Mouse (Mus musculus) heart, embryonic 14.5 days (tissue): ENCODE results near the gene Dpy19l1. TPM values are rescaled to one million over a fixed set of nuclear protein-coding genes. Genes with fewer than 3 reads are reported as not detected.
A peak's percentile ranks its signal among the peaks of the same experiment; 100 is the strongest.

Experiments used
- ATAC-seq: fragments of 200-750 bp; cut with Nextera tagmentation; 2 replicates; pipeline ENCODE4 v1.8.0; 2017; ENCODE audit warnings: low read depth, moderate TSS enrichment; ENCODE audit not compliant: insufficient number of reproducible peaks, insufficient read depth, low FRiP score
- H3K27ac ChIP-seq, 2 experiments: fragments of 200-500 bp in 1 of 2; fragments of 300-500 bp in 1 of 2; sonication (generic) in 1 of 2; replicated peaks in 1 of 2; 2 replicates each; pipeline ENCODE4 v1.5.1; 2012 to 2014; ENCODE audit warnings: low read depth in 2 of 2, low read length in 2 of 2, control low read depth in 1 of 2, mild to moderate bottlenecking in 1 of 2, mixed read lengths in 1 of 2; ENCODE audit not compliant: control insufficient read depth in 1 of 2, insufficient read depth in 1 of 2
- H3K27me3 ChIP-seq: fragments of 300-500 bp; sonication (generic); 2 replicates; pipeline ENCODE4 v1.6.1; 2014; ENCODE audit warnings: mild to moderate bottlenecking, low read length, control low read depth; ENCODE audit not compliant: control insufficient read depth, insufficient read depth
- H3K36me3 ChIP-seq: fragments of 300-500 bp; sonication (generic); 2 replicates; pipeline ENCODE4 v1.6.1; 2014; ENCODE audit warnings: mild to moderate bottlenecking, control low read depth, low read length, mixed read lengths; ENCODE audit not compliant: control insufficient read depth, insufficient read depth
- H3K4me1 ChIP-seq, 2 experiments: fragments of 200-500 bp in 1 of 2; fragments of 300-500 bp in 1 of 2; sonication (generic) in 1 of 2; 2 replicates each; pipeline ENCODE4 v1.6.1; 2012 to 2014; ENCODE audit warnings: low read length in 2 of 2, control low read depth in 1 of 2, mixed read lengths in 1 of 2; ENCODE audit not compliant: control insufficient read depth in 2 of 2, insufficient read depth in 2 of 2
- H3K4me2 ChIP-seq: fragments of 300-500 bp; sonication (generic); 2 replicates; pipeline ENCODE4 v1.6.1; 2014; ENCODE audit warnings: mild to moderate bottlenecking, low read length
- H3K4me3 ChIP-seq, 2 experiments: fragments of 200-500 bp in 1 of 2; fragments of 300-500 bp in 1 of 2; sonication (generic) in 1 of 2; 2 replicates each; pipeline ENCODE4 v1.5.1; 2012 to 2014; ENCODE audit warnings: low read length in 2 of 2, mild to moderate bottlenecking in 2 of 2, control low read depth in 1 of 2, low read depth in 1 of 2, moderate library complexity in 1 of 2; ENCODE audit not compliant: control insufficient read depth in 1 of 2, insufficient read depth in 1 of 2
- H3K9ac ChIP-seq: fragments of 300-500 bp; sonication (generic); 2 replicates; pipeline ENCODE4 v1.6.1; 2014; ENCODE audit warnings: mild to moderate bottlenecking, low read length
- H3K9me3 ChIP-seq: fragments of 300-500 bp; sonication (generic); 2 replicates; pipeline ENCODE4 v1.6.1; 2016; ENCODE audit warnings: low read length, control low read depth; ENCODE audit not compliant: control insufficient read depth
- WGBS: fragments of 180-500 bp; shearing (Covaris S2); extraction: QIAGEN DNeasy Blood & Tissue Kit; methylation state at CpG from one replicate; pipeline ENCODE4 v1.1.7; 2014; 5-methylcytosine and 5-hydroxymethylcytosine counted together
- polyA plus RNA-seq: library from polyadenylated mRNA; unstranded; fragments of >200 nt; fragmentation: Nextera tagmentation; extraction: Ambion mirVana; gene quantifications from 2 replicates; pipeline ENCODE4 v1.2.1, GENCODE M21; 2014

Gene Dpy19l1
- 17.3 and 21.3 TPM in 2 replicates for polyA plus RNA-seq

DNA sequence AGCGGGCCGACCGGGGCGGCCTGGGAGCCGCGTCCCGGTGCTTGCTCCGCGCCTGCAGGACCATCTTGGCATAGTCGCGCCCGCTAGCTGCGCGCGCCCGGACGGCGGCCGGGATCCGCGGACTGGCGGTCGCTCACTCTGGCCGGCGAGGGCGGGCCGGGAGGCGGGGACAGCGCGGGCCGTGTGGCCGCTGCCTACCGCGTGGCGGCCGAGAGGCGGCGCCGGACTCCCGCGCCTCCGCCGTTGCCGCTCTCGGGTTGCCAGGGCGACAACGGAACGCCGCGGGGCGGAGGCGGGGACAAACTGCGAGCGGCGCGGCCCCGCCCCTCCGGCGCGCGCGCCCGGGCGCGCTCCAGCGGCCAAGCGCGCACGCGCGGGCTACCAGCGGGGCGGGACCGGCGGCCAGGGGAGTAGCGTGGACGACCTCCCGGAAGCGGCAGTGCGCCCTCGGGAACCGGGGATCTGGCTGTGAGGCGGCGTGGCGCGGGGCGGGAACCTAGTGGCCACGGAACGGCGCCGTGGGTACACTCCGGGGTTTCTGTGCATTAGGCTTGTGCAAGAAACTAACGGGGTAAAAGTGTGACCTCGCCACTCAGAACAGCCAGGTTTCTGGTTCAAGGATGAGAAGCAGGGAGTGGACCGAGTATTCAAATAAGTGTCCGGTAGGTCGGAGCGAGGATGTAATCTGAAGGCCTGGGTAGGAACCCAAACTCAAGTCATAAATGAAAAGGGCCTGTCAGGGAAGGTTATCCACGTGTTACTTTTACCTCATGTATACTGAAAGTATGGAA, at the start of gene Dpy19l1:
Gene Dpy19l1, minus strand, starts transcription at position 74 of the 791 bp plus-strand sequence.
- under 1% methylated on average over 67 of the region's 99 CpGs for whole genome bisulfite sequencing
- Histone ChIP-seq H3K9me3 (no peaks in the 10 kb centered on the region), H3K36me3 (no peaks in the 10 kb centered on the region), H3K4me2 (peak within 1 kb of the TSS; percentile 88), H3K27ac (peak within 1 kb of the TSS; percentile 91), H3K9ac (peak within 1 kb of the TSS; percentile 85), H3K4me3 (peak within 1 kb of the TSS; percentile 74 to 86), H3K4me1 (peaks cover 4 to 17% of the 10 kb centered on the region in 2 experiments; a peak in 3 of 4 replicates), H3K27me3 (no peaks in the 10 kb centered on the region)
- peak; percentile 95 for ATAC-seq

GRCm38 (mm10) chr9:24538159-24538558, 35.2 kb upstream of the Dpy19l1 start:
- ATAC-seq, result no peak
- H3K9ac ChIP-seq, result no peak overlapping the region
- H3K36me3 ChIP-seq, result no peaks in the 10 kb centered on the region
- no peak overlapping the region for H3K4me3 ChIP-seq
- no peaks in the 10 kb centered on the region for H3K4me1 ChIP-seq
- WGBS, result 33% methylated on average over 2 of the region's 2 CpGs
- H3K9me3 ChIP-seq, result no peaks in the 10 kb centered on the region
- H3K4me2 ChIP-seq, result no peak overlapping the region
- no peaks in the 10 kb centered on the region for H3K27me3 ChIP-seq
- no peak overlapping the region for H3K27ac ChIP-seq

- no peak overlapping the region for H3K27ac ChIP-seq
- no peaks in the 10 kb centered on the region; a peak in 1 of 4 replicates for H3K4me1 ChIP-seq
- H3K36me3 ChIP-seq, result no peaks in the 10 kb centered on the region
- no peak overlapping the region for H3K4me2 ChIP-seq
- no peaks in the 10 kb centered on the region for H3K27me3 ChIP-seq
- WGBS, result 54% methylated on average over 10 of the region's 10 CpGs
- H3K4me3 ChIP-seq, result no peak overlapping the region
- ATAC-seq, result no peak
- H3K9me3 ChIP-seq, result no peaks in the 10 kb centered on the region
- no peak overlapping the region for H3K9ac ChIP-seq
These were observed 13.7 kb upstream of the Dpy19l1 start for GRCm38 (mm10) chr9:24516575-24517139.

DNA sequence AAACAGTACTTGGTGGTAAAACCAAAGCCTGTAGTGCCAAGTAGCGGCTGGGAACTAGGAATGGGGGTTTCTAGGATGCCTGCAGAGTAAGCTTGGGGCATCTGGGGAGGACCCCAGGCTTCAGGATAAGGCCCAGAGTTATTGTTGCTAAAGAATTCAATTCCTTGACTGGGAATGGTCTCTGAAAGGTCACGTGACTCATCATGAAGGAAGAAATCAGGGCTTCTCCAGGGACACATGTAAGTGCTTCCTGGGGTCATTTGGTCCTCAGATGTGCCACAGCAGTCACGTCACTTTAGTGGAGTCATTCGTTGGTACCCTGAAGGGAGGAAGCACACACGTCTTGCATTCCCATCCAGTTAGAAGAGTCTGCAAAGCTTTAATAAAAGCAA, 11.1 kb upstream of the Dpy19l1 start:
- no peak for ATAC-seq
- H3K9ac ChIP-seq, result no peak overlapping the region
- H3K9me3 ChIP-seq, result no peaks in the 10 kb centered on the region
- H3K4me1 ChIP-seq, result no peaks in the 10 kb centered on the region; a peak in 1 of 4 replicates
- no peak overlapping the region for H3K4me2 ChIP-seq
- WGBS, result 71% methylated on average over 5 of the region's 5 CpGs
- H3K27me3 ChIP-seq, result no peaks in the 10 kb centered on the region
- H3K4me3 ChIP-seq, result no peak overlapping the region
- no peaks in the 10 kb centered on the region for H3K36me3 ChIP-seq
- H3K27ac ChIP-seq, result no peak overlapping the region

- Histone ChIP-seq H3K9ac (no peak overlapping the region), H3K9me3 (no peaks in the 10 kb centered on the region), H3K4me2 (no peak overlapping the region), H3K27ac (no peak overlapping the region), H3K27me3 (no peaks in the 10 kb centered on the region), H3K36me3 (no peaks in the 10 kb centered on the region), H3K4me3 (no peak overlapping the region), H3K4me1 (no peaks in the 10 kb centered on the region; a peak in 1 of 4 replicates)
- 63% methylated on average over 9 of the region's 9 CpGs for WGBS
- ATAC-seq, result no peak
These were observed 10.5 kb upstream of the Dpy19l1 start for GRCm38 (mm10) chr9:24513290-24514077.

DNA sequence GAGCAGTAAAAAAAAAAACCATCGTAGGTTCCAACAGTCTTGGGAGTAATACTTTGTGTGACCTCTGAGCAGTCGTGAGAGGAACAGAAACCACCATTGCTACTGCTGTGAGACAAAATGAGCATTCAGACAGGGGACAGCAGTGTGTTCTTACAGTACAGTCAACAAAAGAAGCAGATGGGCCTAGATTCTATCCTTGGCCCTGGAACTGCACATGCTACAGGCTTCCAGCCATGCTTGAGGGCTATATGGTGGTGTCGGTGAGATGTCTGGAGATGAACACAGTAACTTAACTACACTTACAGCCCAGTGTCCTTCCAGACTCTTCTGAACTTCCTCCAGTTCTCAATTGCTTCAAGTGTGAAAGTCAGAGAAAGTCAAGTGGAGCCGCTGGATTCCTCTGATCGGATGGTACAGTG, 9.2 kb upstream of the Dpy19l1 start:
- H3K9me3 ChIP-seq, result no peaks in the 10 kb centered on the region
- H3K4me2 ChIP-seq, result no peak overlapping the region
- 79% methylated on average over 5 of the region's 5 CpGs for WGBS
- H3K9ac ChIP-seq, result no peak overlapping the region
- H3K4me3 ChIP-seq, result no peak overlapping the region
- no peak for ATAC-seq
- H3K27me3 ChIP-seq, result no peaks in the 10 kb centered on the region
- no peak overlapping the region for H3K27ac ChIP-seq
- H3K36me3 ChIP-seq, result no peaks in the 10 kb centered on the region
- H3K4me1 ChIP-seq, result no peaks in the 10 kb centered on the region; a peak in 1 of 4 replicates

GRCm38 (mm10) chr9:24511371-24512120, 8.6 kb upstream of the Dpy19l1 start:
- 88% methylated on average over 4 of the region's 4 CpGs for WGBS
- ATAC-seq, result no peak
- no peaks in the 10 kb centered on the region for H3K27me3 ChIP-seq

More at GRCm38 (mm10) chr9:24511371-24512120, 8.6 kb upstream of the Dpy19l1 start:
- Histone ChIP-seq H3K27ac (no peak overlapping the region), H3K4me3 (no peak overlapping the region), H3K36me3 (no peaks in the 10 kb centered on the region), H3K9me3 (no peaks in the 10 kb centered on the region), H3K4me1 (no peaks in the 10 kb centered on the region; a peak in 1 of 4 replicates), H3K4me2 (no peak overlapping the region), H3K9ac (no peak overlapping the region)
